Mouse (Mus musculus) embryonic facial prominence, embryonic 13.5 days (tissue): ENCODE measurements around the gene Kcnh1. TPM values are rescaled to one million over a fixed set of nuclear protein-coding genes. Genes with fewer than 3 reads are reported as not detected.

Experiments
- ATAC-seq: fragments of 200-750 bp; cut with Nextera tagmentation; 2 replicates; pipeline ENCODE4 v1.8.0; 2017; ENCODE audit warnings: low read depth; ENCODE audit not compliant: insufficient number of reproducible peaks, insufficient read depth, low FRiP score, low TSS enrichment
- H3K27ac ChIP-seq: fragments of 300-500 bp; sonication (generic); 2 replicates; pipeline ENCODE4 v1.5.1; 2015; ENCODE audit warnings: moderate library complexity, mild to moderate bottlenecking, inconsistent platforms
- H3K27me3 ChIP-seq: fragments of 300-500 bp; sonication (generic); 2 replicates; pipeline ENCODE4 v1.6.1; 2015; ENCODE audit warnings: mild to moderate bottlenecking, inconsistent platforms
- H3K36me3 ChIP-seq: fragments of 300-500 bp; sonication (generic); 2 replicates; pipeline ENCODE4 v1.6.1; 2015; ENCODE audit warnings: mild to moderate bottlenecking, inconsistent platforms
- H3K4me1 ChIP-seq: fragments of 300-500 bp; sonication (generic); 2 replicates; pipeline ENCODE4 v1.6.1; 2015; ENCODE audit warnings: inconsistent platforms
- H3K4me2 ChIP-seq: fragments of 300-500 bp; sonication (generic); 2 replicates; pipeline ENCODE4 v1.6.1; 2015; ENCODE audit warnings: moderate library complexity, mild to moderate bottlenecking, inconsistent platforms
- H3K4me3 ChIP-seq: fragments of 300-500 bp; sonication (generic); 2 replicates; pipeline ENCODE4 v1.5.1; 2015; ENCODE audit warnings: mild to moderate bottlenecking, inconsistent platforms
- H3K9ac ChIP-seq: fragments of 300-500 bp; sonication (generic); 2 replicates; pipeline ENCODE4 v1.6.1; 2015; ENCODE audit warnings: mild to moderate bottlenecking, inconsistent platforms
- H3K9me3 ChIP-seq: fragments of 300-500 bp; sonication (generic); 2 replicates; pipeline ENCODE4 v1.6.1; 2016; ENCODE audit warnings: inconsistent platforms
- WGBS: fragments of 180-500 bp; shearing (Covaris S2); methylation state at CpG from one replicate; pipeline ENCODE4 v1.1.7; 2015; ENCODE audit warnings: mixed read lengths; 5-methylcytosine and 5-hydroxymethylcytosine counted together
- polyA plus RNA-seq: library from polyadenylated mRNA; unstranded; fragments of >200 nt; fragmentation: Nextera tagmentation; extraction: Ambion mirVana; gene quantifications from 2 replicates; pipeline ENCODE4 v1.2.1, GENCODE M21; 2015

Kcnh1 gene
- polyA plus RNA-seq, 1 experiment from 2014 or later = 1.3 TPM

DNA sequence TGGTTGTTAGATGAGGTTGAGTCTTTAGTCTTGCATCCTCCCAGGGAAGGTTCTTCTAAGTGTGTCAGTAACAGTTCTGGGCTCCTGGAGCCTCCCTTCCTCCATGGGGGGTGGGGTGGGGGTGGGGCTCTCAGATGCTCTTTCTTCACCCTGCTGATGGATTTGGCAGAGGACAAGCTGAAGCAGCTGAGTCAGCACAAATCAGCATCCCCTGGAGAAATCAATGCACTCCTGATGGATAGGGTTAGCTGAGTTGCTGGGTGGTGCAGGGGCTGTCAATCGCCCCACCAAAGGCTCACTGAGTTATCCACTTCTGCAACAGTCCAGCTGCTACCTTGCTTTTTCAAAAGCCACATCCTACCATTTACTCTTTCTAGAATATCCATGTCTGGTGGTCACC is 329.1 kb downstream of the Kcnh1 start:
- Histone ChIP-seq H3K9me3 (no peaks in the 10 kb centered on the region), H3K4me2 (no peak overlapping the region), H3K36me3 (no peaks in the 10 kb centered on the region), H3K4me1 (peaks cover 6% of the 10 kb centered on the region; the same call in 1 of the 2 replicates), H3K27me3 (no peaks in the 10 kb centered on the region), H3K9ac (no peak overlapping the region), H3K4me3 (no peak overlapping the region), H3K27ac (no peak overlapping the region)
- ATAC-seq = no peak
- 78% methylated on average over 1 of the region's 1 CpGs for WGBS

DNA sequence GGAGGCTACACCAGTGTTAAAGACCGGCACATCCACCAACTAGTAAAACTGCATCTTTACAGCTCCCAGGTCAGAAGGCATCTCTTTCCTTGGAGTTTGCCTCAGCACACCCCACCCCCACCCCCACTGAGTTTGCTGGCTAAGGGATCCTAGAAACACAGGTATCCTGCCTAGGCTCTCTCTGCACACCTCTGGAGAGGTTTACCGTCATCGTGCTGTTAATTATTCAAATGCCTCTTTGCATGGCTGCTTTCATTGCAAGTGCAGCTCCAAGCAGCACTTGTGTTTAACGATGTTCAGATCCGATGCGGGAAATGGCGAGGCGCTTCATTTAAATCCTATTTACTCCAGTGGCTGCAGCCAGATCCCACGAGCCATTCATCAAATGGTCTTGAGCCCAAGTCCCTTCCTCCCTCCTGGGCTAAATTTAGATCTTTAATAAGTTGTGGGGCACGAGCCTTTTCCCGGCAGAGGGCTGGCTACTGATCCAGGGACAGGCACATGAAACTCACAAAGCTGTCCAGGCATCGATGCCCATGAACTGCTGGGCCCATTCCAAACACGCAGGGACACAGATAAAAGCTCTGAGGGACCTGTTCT is 330.4 kb downstream of the Kcnh1 start:
- Histone ChIP-seq H3K27ac (no peak overlapping the region), H3K36me3 (no peaks in the 10 kb centered on the region), H3K9me3 (no peaks in the 10 kb centered on the region), H3K4me3 (no peak overlapping the region), H3K4me2 (no peak overlapping the region), H3K27me3 (no peaks in the 10 kb centered on the region), H3K9ac (no peak overlapping the region), H3K4me1 (peaks cover 9% of the 10 kb centered on the region; the same call in 1 of the 2 replicates)
- no peak for ATAC-seq
- 50% methylated on average over 13 of the region's 13 CpGs for WGBS

DNA sequence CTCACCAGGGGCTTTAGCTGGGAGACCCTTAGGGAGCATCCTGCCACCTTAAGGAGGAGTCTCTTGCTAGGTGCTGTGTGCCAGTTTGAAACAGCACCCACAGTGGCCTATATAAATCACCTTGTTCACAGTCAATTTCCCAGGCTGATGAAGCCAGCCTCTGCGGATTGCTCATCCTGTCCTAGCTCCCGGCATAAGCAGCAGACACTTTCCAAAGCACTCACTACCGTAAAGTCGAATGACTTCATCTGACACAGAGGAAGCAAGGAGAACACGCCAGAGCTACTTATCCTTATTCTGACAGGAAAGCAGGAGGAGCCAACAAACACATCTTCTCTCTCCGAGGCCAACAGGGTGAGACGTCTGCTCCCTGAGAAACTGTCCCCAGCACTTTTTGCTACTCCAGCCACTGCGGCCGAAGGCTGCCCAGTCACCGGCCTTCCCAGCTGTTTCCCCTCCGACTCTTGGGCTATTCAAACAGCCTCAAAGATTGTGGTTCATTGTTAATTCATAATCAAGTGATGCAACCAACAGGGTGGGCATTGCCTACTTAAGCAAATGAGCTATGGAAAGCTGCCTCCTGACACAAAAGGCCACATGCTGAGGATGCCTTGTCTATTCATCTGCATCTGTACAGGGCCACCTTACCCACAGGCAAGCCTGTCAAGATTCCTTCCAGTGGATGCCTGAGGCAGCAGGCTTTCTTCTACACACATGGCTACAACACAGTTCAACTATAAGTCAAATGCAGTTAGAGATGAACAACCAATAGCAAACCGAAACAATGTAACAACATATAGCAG is 332.0 kb downstream of the Kcnh1 start:
- ATAC-seq = no peak
- Histone ChIP-seq H3K27me3 (no peaks in the 10 kb centered on the region), H3K4me2 (no peak overlapping the region), H3K27ac (no peak overlapping the region), H3K36me3 (no peaks in the 10 kb centered on the region), H3K9me3 (no peaks in the 10 kb centered on the region), H3K4me3 (no peak overlapping the region), H3K9ac (no peak overlapping the region), H3K4me1 (peaks cover 9% of the 10 kb centered on the region; the same call in 1 of the 2 replicates)
- 60% methylated on average over 12 of the region's 12 CpGs for WGBS

DNA sequence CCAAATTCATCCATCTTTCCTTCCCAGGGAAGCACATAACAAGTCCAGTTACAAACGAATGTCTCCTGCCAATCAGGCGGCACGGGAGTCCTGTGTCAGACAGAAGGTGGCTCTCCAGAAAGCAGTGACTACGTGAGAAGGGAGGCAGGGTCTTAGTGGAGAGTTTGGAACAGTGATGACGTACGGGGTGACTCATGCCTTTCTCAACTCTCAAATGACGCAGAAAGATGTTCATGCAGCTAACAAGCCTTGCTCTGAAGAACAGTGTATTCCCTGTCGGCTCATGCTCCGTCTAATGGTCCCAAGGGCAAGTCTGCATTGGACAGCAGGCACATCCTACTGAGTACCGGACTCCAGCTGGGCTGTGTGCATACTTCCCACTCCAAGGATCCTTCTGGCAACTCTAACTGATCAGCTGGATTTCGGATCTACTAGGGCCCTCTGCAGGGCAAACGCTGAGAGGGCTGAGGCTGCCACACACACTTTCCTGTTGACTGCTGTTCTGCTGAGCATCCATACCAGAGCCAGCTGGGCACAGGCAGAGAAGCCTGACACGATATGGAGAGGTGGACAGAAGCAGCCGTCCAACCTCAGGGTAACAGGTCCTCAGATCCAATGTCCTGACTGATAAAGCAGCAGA is 335.3 kb downstream of the Kcnh1 start:
- Histone ChIP-seq H3K4me2 (no peak overlapping the region), H3K36me3 (no peaks in the 10 kb centered on the region), H3K27me3 (no peaks in the 10 kb centered on the region), H3K4me1 (peaks cover 8% of the 10 kb centered on the region; the same call in 1 of the 2 replicates), H3K4me3 (no peak overlapping the region), H3K27ac (no peak overlapping the region), H3K9me3 (no peaks in the 10 kb centered on the region), H3K9ac (no peak overlapping the region)
- ATAC-seq = no peak
- WGBS = 68% methylated on average over 14 of the region's 14 CpGs

DNA sequence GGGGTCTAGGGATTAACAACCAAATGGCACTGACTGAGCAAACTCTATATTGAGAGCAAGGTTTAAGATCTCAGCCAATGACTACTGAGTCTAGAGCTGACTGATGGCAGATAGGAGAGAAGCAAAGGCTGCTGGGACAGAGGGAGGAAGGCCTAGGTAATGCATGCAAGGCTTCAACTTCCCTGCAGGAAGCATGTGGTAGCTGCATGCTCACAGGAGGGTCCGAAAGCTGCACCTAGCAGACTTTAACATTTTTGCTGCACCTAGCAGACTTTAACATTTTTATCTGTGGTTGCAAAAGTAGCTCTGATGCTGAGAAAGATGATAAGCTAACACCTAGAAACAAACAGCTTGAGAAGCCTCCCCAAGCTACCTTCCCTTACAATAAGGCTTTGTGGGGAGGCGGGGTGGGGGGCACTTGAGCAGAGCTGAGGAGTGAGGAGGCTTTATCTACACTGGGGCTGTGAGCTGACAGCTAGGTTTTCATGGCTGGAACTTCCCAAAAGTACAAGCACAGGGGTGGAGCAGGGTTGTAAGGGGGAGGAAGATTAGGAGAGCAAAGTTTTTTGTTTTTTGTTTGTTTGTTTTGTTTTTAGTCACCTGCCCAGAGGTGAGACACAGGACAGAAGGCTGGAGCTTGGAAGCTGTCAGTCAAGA is 341.0 kb downstream of the Kcnh1 start:
- Histone ChIP-seq H3K4me2 (no peak overlapping the region), H3K9ac (no peak overlapping the region), H3K27me3 (no peaks in the 10 kb centered on the region), H3K4me1 (no peaks in the 10 kb centered on the region), H3K4me3 (no peak overlapping the region), H3K36me3 (no peaks in the 10 kb centered on the region), H3K27ac (no peak overlapping the region), H3K9me3 (no peaks in the 10 kb centered on the region)
- WGBS = 58% methylated on average over 2 of the region's 2 CpGs
- no peak for ATAC-seq

DNA sequence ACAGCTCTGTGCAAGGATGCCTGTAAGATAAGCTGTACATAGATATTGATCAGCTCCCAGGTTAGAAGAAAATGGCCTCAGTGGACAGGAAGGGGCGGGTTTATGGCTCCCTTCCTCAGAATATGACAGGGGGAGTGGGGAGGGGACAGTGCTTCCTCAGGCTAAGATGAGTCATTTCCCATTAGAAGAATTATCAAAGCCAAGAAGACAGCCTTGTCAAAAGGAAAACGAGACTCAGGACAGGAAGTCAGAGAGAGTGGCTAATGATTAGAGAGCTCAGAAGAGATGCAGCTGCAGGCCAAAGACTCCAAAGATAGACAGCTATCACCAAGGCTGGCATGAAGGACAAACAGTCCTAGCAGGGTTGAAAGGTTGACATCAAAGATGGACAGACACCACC is 341.6 kb downstream of the Kcnh1 start:
- ATAC-seq = no peak
- WGBS = 38% methylated on average over 2 of the region's 2 CpGs
- Histone ChIP-seq H3K36me3 (no peaks in the 10 kb centered on the region), H3K4me2 (no peak overlapping the region), H3K27me3 (no peaks in the 10 kb centered on the region), H3K27ac (no peak overlapping the region), H3K4me3 (no peak overlapping the region), H3K4me1 (no peaks in the 10 kb centered on the region), H3K9ac (no peak overlapping the region), H3K9me3 (no peaks in the 10 kb centered on the region)

DNA sequence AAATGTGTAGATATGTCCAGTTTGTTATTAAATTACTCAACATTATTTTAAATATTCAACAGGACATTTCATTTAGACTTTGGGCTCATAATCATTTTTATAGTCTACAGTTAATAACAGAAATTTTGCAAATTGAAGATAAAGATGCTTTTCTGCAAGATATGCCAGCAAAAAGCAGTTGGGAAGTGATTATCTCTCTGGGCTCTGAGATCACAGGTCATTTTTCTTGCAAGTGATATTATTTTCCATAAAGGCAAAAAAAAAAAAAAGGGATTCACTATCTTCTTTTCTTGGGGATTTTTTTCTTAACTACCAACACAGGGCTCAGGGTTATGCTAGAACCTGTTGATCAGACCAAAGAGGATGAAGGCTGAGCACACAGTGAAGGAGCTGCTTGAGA is 342.4 kb downstream of the Kcnh1 start:
- Histone ChIP-seq H3K9ac (no peak overlapping the region), H3K36me3 (no peaks in the 10 kb centered on the region), H3K27me3 (no peaks in the 10 kb centered on the region), H3K4me1 (no peaks in the 10 kb centered on the region), H3K27ac (no peak overlapping the region), H3K4me3 (no peak overlapping the region), H3K9me3 (no peaks in the 10 kb centered on the region), H3K4me2 (no peak overlapping the region)
- ATAC-seq = no peak

DNA sequence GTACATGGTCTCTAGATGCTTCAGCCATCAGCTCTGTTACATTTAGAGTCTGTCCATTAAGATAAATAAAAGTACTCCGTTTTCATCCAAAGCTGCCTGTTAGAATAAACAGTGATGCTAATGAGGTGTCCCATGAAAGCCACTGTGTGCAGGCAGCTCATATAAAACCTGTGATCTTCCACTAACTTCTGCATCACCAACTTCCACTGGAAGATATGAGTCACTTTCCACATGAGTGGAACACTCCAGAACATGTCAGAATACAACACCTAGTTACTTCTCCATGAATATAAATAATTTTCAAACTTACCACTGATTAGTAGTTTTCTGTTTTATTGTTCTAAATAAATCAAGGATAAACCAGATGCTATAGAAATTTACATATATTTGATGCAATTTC is 345.9 kb downstream of the Kcnh1 start:
- Histone ChIP-seq H3K4me3 (no peak overlapping the region), H3K4me2 (no peak overlapping the region), H3K27me3 (no peaks in the 10 kb centered on the region), H3K9me3 (no peaks in the 10 kb centered on the region), H3K27ac (no peak overlapping the region), H3K36me3 (no peaks in the 10 kb centered on the region), H3K9ac (no peak overlapping the region), H3K4me1 (no peaks in the 10 kb centered on the region)
- WGBS = 70% methylated on average over 1 of the region's 1 CpGs
- ATAC-seq = no peak

DNA sequence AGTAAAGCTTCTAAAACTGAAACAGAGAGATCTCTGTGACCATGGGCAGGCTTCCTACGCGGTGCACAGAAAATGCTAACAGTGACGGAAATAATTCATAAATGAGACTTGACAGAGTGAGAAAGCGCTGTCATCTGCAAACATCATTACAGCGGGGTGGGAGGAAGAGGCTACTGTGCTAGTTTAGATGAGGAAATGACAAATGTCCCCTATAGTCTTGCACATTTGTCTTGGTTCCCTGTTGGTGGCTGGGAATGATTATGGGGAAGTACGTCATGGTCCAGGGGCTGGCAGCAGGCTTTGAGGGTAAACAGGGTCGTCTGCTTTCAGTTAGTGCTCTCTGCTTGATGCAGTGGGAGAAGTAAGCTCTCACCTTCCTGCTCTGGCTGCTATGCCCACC is 346.6 kb downstream of the Kcnh1 start:
- Histone ChIP-seq H3K4me1 (no peaks in the 10 kb centered on the region), H3K27me3 (no peaks in the 10 kb centered on the region), H3K9me3 (no peaks in the 10 kb centered on the region), H3K4me2 (no peak overlapping the region), H3K36me3 (no peaks in the 10 kb centered on the region), H3K4me3 (no peak overlapping the region), H3K9ac (no peak overlapping the region), H3K27ac (no peak overlapping the region)
- ATAC-seq = no peak
- 45% methylated on average over 7 of the region's 7 CpGs for WGBS

DNA sequence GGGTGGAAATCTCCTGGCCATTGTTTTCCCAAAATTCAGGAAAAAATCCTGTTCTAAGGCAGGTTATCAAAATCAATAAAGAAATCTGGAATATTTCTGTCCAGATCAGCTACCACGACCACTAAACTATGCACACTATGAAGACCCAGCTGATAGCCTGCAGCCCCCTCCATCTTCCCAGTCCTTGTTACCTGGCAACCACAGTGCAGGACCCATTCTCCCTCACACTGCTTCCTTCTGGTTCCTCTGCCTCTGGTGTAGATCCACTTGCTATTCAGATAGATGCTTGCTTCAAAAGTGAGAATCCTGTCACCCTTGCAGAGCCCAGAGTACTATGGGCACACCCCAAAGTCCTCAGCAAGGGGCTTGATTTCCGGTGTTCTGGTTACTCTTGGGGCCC is 351.5 kb downstream of the Kcnh1 start:
- Histone ChIP-seq H3K9me3 (no peaks in the 10 kb centered on the region), H3K4me1 (no peaks in the 10 kb centered on the region), H3K36me3 (no peaks in the 10 kb centered on the region), H3K27me3 (no peaks in the 10 kb centered on the region), H3K4me3 (no peak overlapping the region), H3K9ac (no peak overlapping the region), H3K27ac (no peak overlapping the region), H3K4me2 (no peak overlapping the region)
- 81% methylated on average over 2 of the region's 2 CpGs for WGBS
- no peak for ATAC-seq

DNA sequence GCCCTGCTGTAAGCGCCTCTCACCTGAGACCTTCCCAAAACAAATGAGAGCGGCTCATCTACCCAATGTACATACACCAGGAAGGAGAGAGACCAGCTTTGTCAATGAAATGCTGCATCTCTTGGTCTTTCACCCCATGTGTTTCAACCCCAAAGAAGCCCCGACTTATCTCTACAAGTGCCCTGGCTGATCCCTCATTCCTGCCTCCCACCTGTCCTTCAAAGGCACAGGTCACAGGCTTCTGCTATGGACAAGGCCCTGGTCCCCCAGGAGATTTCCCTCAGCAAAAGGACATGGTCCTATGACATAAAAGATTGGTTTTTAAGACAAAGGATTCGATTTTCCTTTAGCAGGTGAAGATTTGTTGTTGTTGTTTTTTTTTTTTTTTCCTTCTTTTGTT is 353.1 kb downstream of the Kcnh1 start:
- Histone ChIP-seq H3K4me2 (no peak overlapping the region), H3K36me3 (no peaks in the 10 kb centered on the region), H3K27me3 (no peaks in the 10 kb centered on the region), H3K9me3 (no peaks in the 10 kb centered on the region), H3K27ac (no peak overlapping the region), H3K9ac (no peak overlapping the region), H3K4me1 (no peaks in the 10 kb centered on the region), H3K4me3 (no peak overlapping the region)
- WGBS = 87% methylated on average over 4 of the region's 4 CpGs
- ATAC-seq = no peak
